Mouse (Mus musculus) MEL (cell line): ENCODE data around the gene Rbms3.

ENCODE experiments used
- CTCF ChIP-seq, 3 experiments: IDR thresholded peaks in 2 of 3; conservative IDR thresholded peaks in 1 of 3; 2 replicates each; pipeline ENCODE4 v1.5.1; 2011 to 2012; ENCODE audit warnings: low read length in 3 of 3, low read depth in 2 of 3, mild to moderate bottlenecking in 2 of 3, improper control_type of control experiment in 1 of 3, inconsistent platforms in 1 of 3, mixed read lengths in 1 of 3, moderate library complexity in 1 of 3; ENCODE audit not compliant: control insufficient read depth in 1 of 3, insufficient read depth in 1 of 3, poor library complexity in 1 of 3, severe bottlenecking in 1 of 3
- EP300 ChIP-seq, 2 experiments: IDR thresholded peaks; 2 replicates each; pipeline ENCODE4 v1.6.1; 2011; ENCODE audit warnings: improper control_type of control experiment in 2 of 2, low read length in 2 of 2, low read depth in 1 of 2, mild to moderate bottlenecking in 1 of 2
- ETS1 ChIP-seq: IDR thresholded peaks from 2 replicates; pipeline ENCODE4 v1.6.1; 2012; ENCODE audit warnings: low read depth, mild to moderate bottlenecking, inconsistent platforms, low read length, improper control_type of control experiment, moderate library complexity
- HCFC1 ChIP-seq: IDR thresholded peaks from 2 replicates; pipeline ENCODE4 v1.6.1; 2012; ENCODE audit warnings: low read depth, mild to moderate bottlenecking, inconsistent platforms, low read length, improper control_type of control experiment, moderate library complexity
- JUND ChIP-seq: IDR thresholded peaks from 2 replicates; pipeline ENCODE4 v1.6.1; 2011; ENCODE audit warnings: low read depth, mild to moderate bottlenecking, improper control_type of control experiment, low read length
- KAT2A ChIP-seq: conservative IDR thresholded peaks from 2 replicates; pipeline ENCODE4 v1.6.1; 2012; ENCODE audit warnings: low read depth, low read length, improper control_type of control experiment, inconsistent platforms
- MAX ChIP-seq: IDR thresholded peaks from 2 replicates; pipeline ENCODE4 v1.6.1; 2011; ENCODE audit warnings: low read length, improper control_type of control experiment
- MYC ChIP-seq: IDR thresholded peaks from 2 replicates; pipeline ENCODE4 v1.6.1; 2011; ENCODE audit warnings: low read depth, mild to moderate bottlenecking, low read length, improper control_type of control experiment, moderate library complexity
- POLR2A ChIP-seq, 2 experiments: IDR thresholded peaks; 2 replicates each; pipeline ENCODE4 v1.6.1; 2011 to 2012; ENCODE audit warnings: low read length in 2 of 2, mild to moderate bottlenecking in 2 of 2, control low read depth in 1 of 2, improper control_type of control experiment in 1 of 2, low read depth in 1 of 2, moderate library complexity in 1 of 2; ENCODE audit not compliant: control insufficient read depth in 1 of 2, insufficient read depth in 1 of 2, poor library complexity in 1 of 2
- RAD21 ChIP-seq: IDR thresholded peaks from 2 replicates; pipeline ENCODE4 v1.6.1; 2011; ENCODE audit warnings: mild to moderate bottlenecking, low read depth, low read length, improper control_type of control experiment
- SMC3 ChIP-seq: IDR thresholded peaks from 2 replicates; pipeline ENCODE4 v1.6.1; 2011; ENCODE audit warnings: low read depth, low read length, improper control_type of control experiment
- TBP ChIP-seq: IDR thresholded peaks from 2 replicates; pipeline ENCODE4 v1.8.0; 2011; ENCODE audit warnings: low read depth, low read length, improper control_type of control experiment
- TCF12 ChIP-seq: IDR thresholded peaks from 2 replicates; pipeline ENCODE4 v1.6.1; 2014; ENCODE audit warnings: low read depth, mild to moderate bottlenecking, inconsistent platforms, low read length, improper control_type of control experiment, moderate library complexity
- ZMIZ1 ChIP-seq: IDR thresholded peaks from 2 replicates; pipeline ENCODE4 v1.6.1; 2012; ENCODE audit warnings: low read depth, mild to moderate bottlenecking, inconsistent platforms, low read length, improper control_type of control experiment, moderate library complexity

GRCm38 (mm10) chr9:117134043-117134442 lies 495.7 kb downstream of the Rbms3 start:
- TF ChIP-seq MAX, result no peak
- no peak for TF ChIP-seq POLR2A (IDR thresholded peaks at IDR 0.05; ENCODE audit: control insufficient read depth in 1 of 2, insufficient read depth in 1 of 2, low read depth in 1 of 2, low read length in 2 of 2, poor library complexity in 1 of 2)
- no peak for TF ChIP-seq SMC3
- no peak for TF ChIP-seq ZMIZ1
- TF ChIP-seq EP300 (IDR thresholded peaks at IDR 0.05; ENCODE audit: low read depth in 1 of 2, low read length in 2 of 2), result no peak
- no peak for TF ChIP-seq CTCF (IDR thresholded peaks at IDR 0.05 in 2 of 3, conservative IDR thresholded peaks at IDR 0.05 in 1 of 3; ENCODE audit: control insufficient read depth in 1 of 3, insufficient read depth in 1 of 3, low read depth in 2 of 3, low read length in 3 of 3, poor library complexity in 1 of 3, severe bottlenecking in 1 of 3)
- no peak for TF ChIP-seq ETS1
- TF ChIP-seq RAD21, result no peak
- no peak for TF ChIP-seq TCF12
- TF ChIP-seq JUND, result no peak
- TF ChIP-seq HCFC1, result no peak
- no peak for TF ChIP-seq MYC
- no peak for TF ChIP-seq KAT2A
- TF ChIP-seq TBP, result no peak
